ENCODE assay signal across 39 mouse cellular contexts in the genomic region with DNA sequence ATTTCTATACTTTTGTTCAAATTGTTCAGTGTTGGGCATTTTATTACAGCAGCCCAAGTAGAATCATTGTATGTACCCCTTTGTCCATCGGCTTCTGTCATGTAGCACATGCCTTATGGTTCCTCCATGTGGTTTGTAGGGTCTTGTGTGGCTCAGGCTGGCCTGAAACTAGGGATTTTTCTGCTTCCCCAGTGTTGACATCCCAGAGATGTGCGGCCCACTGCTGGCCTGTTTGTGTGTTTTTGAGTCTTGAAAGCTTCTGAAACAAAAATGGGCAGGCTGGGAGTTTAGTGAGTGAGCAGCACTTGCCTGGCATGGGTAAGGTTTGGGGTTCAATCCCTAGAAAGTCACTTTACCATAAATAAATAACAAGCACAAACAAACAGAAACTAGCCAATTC. TPM values are rescaled to one million over a fixed set of nuclear protein-coding genes. Genes with fewer than 3 reads are reported as not detected.
"Had no signal": no experiment of that assay in that cellular context is flagged by ENCODE, and none has a peak within 500 bp of the region (broad histone marks: within the 10 kb centered on the region; RNA-seq: fewer than 3 reads in every experiment).

No protein-coding gene starts in this region.

- H3K4me3 ChIP-seq: embryonic facial prominence, embryonic 10.5 days; embryonic facial prominence, embryonic 12.5 days; embryonic facial prominence, embryonic 13.5 days; embryonic facial prominence, embryonic 15.5 days; erythroblast, embryonic 14.5 days; forebrain, embryonic 10.5 days; forebrain, embryonic 12.5 days; forebrain, embryonic 13.5 days; forebrain, embryonic 15.5 days; gastrocnemius, adult 2 months; heart, adult 2 months had no signal

- DNase-seq: cerebellum, adult 2 months; cerebellum, adult 8-10 months; cerebellum, adult 9-10 months; cerebellum, adult 9-11 months; cerebellum, postnatal 10 days; cerebellum, postnatal 14 days; cerebellum, postnatal 25 days; cerebellum, postnatal 36 days; embryo, embryonic 11 days; forebrain, postnatal 0 days; gastrocnemius, postnatal 10 days; gastrocnemius, postnatal 14 days; gastrocnemius, postnatal 25 days; gastrocnemius, postnatal 36 days; heart, adult 18-20 months; heart, adult 2 months had no signal

- H3K27ac ChIP-seq: embryonic facial prominence, embryonic 10.5 days; embryonic facial prominence, embryonic 12.5 days; embryonic facial prominence, embryonic 13.5 days; embryonic facial prominence, embryonic 15.5 days; forebrain, embryonic 10.5 days; forebrain, embryonic 12.5 days; forebrain, embryonic 13.5 days; forebrain, embryonic 15.5 days; gastrocnemius, adult 2 months; heart, adult 2 months had no signal

- H3K27me3 ChIP-seq: embryonic facial prominence, embryonic 12.5 days; embryonic facial prominence, embryonic 13.5 days; embryonic facial prominence, embryonic 15.5 days; forebrain, embryonic 12.5 days; forebrain, embryonic 13.5 days; forebrain, embryonic 15.5 days had no signal

- H3K4me2 ChIP-seq: embryonic facial prominence, embryonic 12.5 days; embryonic facial prominence, embryonic 13.5 days; embryonic facial prominence, embryonic 15.5 days; forebrain, embryonic 12.5 days; forebrain, embryonic 13.5 days; forebrain, embryonic 15.5 days had no signal

- H3K4me1 ChIP-seq: embryonic facial prominence, embryonic 12.5 days; embryonic facial prominence, embryonic 13.5 days; embryonic facial prominence, embryonic 15.5 days; forebrain, embryonic 10.5 days; forebrain, embryonic 12.5 days; forebrain, embryonic 13.5 days; forebrain, embryonic 15.5 days had no signal

- ATAC-seq: forebrain, embryonic 13.5 days; forebrain, embryonic 14.5 days; forebrain, embryonic 15.5 days; forebrain, embryonic 16.5 days; forebrain, postnatal 0 days had no signal

- H3K9ac ChIP-seq: embryonic facial prominence, embryonic 12.5 days; embryonic facial prominence, embryonic 13.5 days; embryonic facial prominence, embryonic 15.5 days; forebrain, embryonic 12.5 days; forebrain, embryonic 13.5 days; forebrain, embryonic 15.5 days; forebrain, postnatal 0 days had no signal

- H3K9me3 ChIP-seq: embryonic facial prominence, embryonic 10.5 days; embryonic facial prominence, embryonic 12.5 days; embryonic facial prominence, embryonic 13.5 days; embryonic facial prominence, embryonic 15.5 days; forebrain, embryonic 10.5 days; forebrain, embryonic 12.5 days; forebrain, embryonic 13.5 days; forebrain, embryonic 15.5 days had no signal

RNA-seq across cellular contexts. Expression of a gene that starts 6.9 kb away (rescaled TPM):
- polyA plus RNA-seq: erythroblast, embryonic 14.5 days had no signal

RNA-seq across cellular contexts. Expression of a gene that starts 19.2 kb away (rescaled TPM):
- total RNA-seq: common myeloid progenitor, adult 5-6 weeks; forebrain, postnatal 0 days; gastrocnemius, adult 18-20 months; gastrocnemius, adult 2 months; gastrocnemius, adult 8-10 months; gastrocnemius, postnatal 10 days; gastrocnemius, postnatal 14 days; gastrocnemius, postnatal 25 days; gastrocnemius, postnatal 36 days; gastrocnemius, postnatal 4 days; granulocyte monocyte progenitor cell, adult 5-6 weeks; heart, adult 18-20 months; heart, adult 2 months had no signal
- polyA plus RNA-seq: cerebellum, adult 2 months; cortical plate, adult 2 months; embryonic facial prominence, embryonic 10.5 days; embryonic facial prominence, embryonic 11.5 days; embryonic facial prominence, embryonic 12.5 days; embryonic facial prominence, embryonic 13.5 days; embryonic facial prominence, embryonic 14.5 days; embryonic facial prominence, embryonic 15.5 days; erythroblast, embryonic 14.5 days; forebrain, embryonic 10.5 days; forebrain, embryonic 11.5 days; forebrain, embryonic 12.5 days; forebrain, embryonic 13.5 days; forebrain, embryonic 14.5 days; forebrain, embryonic 15.5 days; forebrain, embryonic 16.5 days; forebrain, postnatal 0 days; frontal cortex, adult 2 months; gonadal fat pad, adult 2 months; heart, adult 2 months had no signal

RNA-seq across cellular contexts. Expression of a gene that starts 42.6 kb away (rescaled TPM):
- total RNA-seq: common myeloid progenitor, adult 5-6 weeks; forebrain, postnatal 0 days; gastrocnemius, adult 18-20 months; gastrocnemius, adult 2 months; gastrocnemius, adult 8-10 months; gastrocnemius, postnatal 10 days; gastrocnemius, postnatal 14 days; gastrocnemius, postnatal 25 days; gastrocnemius, postnatal 36 days; gastrocnemius, postnatal 4 days; granulocyte monocyte progenitor cell, adult 5-6 weeks; heart, adult 18-20 months; heart, adult 2 months had no signal
- polyA plus RNA-seq: cerebellum, adult 2 months; cortical plate, adult 2 months; embryonic facial prominence, embryonic 10.5 days; embryonic facial prominence, embryonic 11.5 days; embryonic facial prominence, embryonic 12.5 days; embryonic facial prominence, embryonic 13.5 days; embryonic facial prominence, embryonic 14.5 days; embryonic facial prominence, embryonic 15.5 days; erythroblast, embryonic 14.5 days; forebrain, embryonic 10.5 days; forebrain, embryonic 11.5 days; forebrain, embryonic 12.5 days; forebrain, embryonic 13.5 days; forebrain, embryonic 14.5 days; forebrain, embryonic 15.5 days; forebrain, embryonic 16.5 days; forebrain, postnatal 0 days; frontal cortex, adult 2 months; heart, adult 2 months had no signal
